Mouse (Mus musculus): ENCODE measurements around the gene Tgm6.

- TF ChIP-seq CTCF (IDR thresholded peaks at IDR 0.05; ENCODE audit: insufficient read depth, low read length) (no peak), POLR2A (IDR thresholded peaks at IDR 0.05; ENCODE audit: borderline replicate concordance, extremely low read depth, low read depth, low read length) (no peak)
These were observed 41.8 kb upstream of the Tgm6 start for GRCm38 (mm10) chr2:130070396-130070795.

All from lung, adult 2 months (tissue).